Mouse (Mus musculus): Measurements from ENCODE around the gene Slc9a3r2.

GRCm38 (mm10) chr17:24645916-24646315, 4.2 kb downstream of the Slc9a3r2 start:
- no peak for TF ChIP-seq CTCF (conservative IDR thresholded peaks at IDR 0.05; ENCODE audit: low read length)
- TF ChIP-seq POU5F1 (IDR thresholded peaks at IDR 0.05; ENCODE audit: borderline replicate concordance, low read length) = no peak
- no peak for TF ChIP-seq NANOG (IDR thresholded peaks at IDR 0.05; ENCODE audit: borderline replicate concordance, low read length)

All from E14TG2a.4 (cell line).